Mouse (Mus musculus) layer of hippocampus, postnatal 10 days (tissue): ENCODE measurements around the gene Scyl1. TPM values are rescaled to one million over a fixed set of nuclear protein-coding genes. Genes with fewer than 3 reads are reported as not detected.
A peak's percentile ranks its signal among the peaks of the same experiment; 100 is the strongest.

Experiments
- DNase-seq, 2 experiments: peaks; one replicate each; pipeline ENCODE4 v3.0.0; 2021; ENCODE audit warnings: low spot score in 2 of 2
- total RNA-seq, 2 experiments: library from RNA; stranded (reverse); gene quantifications; 2 replicates each; pipeline ENCODE4 v1.2.3; 2021

The Scyl1 gene
- total RNA-seq, 2 experiments from 2014 or later: 67.3 to 72.8 TPM

DNA sequence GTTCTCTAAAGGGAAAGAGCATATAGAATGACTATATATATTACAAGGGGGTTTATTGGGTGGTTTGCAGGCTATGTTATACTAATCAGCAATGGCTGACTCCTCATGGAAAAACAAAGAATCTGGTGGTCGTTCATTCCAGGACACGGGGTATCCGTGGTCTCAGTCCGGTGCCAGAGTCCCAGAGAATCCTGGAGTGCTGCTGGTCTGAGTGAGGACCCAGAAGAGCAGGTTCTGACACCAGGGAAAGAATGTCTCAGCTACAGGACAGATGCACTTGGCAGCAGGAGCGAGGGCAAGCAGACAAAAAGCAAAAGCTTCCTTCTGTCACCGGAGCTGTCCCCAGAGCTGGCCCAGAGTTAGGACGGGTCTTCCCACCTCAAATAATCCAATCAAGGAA lies 17.4 kb upstream of the Scyl1 start:
- DNase-seq: no peak

DNA sequence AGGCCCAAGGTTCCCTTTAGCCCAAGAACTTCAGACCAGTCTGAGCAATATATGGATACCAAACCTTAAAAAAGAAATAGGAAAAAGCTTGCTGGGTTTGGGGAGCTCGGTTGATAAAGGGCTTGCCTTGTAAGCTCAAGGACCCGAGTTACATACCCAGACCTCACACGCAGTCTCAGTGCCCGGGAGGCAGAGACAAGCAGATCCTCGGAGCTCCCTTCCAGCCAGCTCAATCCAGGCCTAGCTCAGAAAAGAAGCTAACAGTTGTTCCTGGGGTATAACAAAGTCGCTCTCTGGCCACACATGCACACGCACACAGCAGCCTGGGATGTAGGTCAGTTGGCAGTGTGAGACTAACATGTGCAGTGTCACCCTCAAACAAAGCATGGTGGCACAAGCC lies 16.7 kb upstream of the Scyl1 start:
- no peak for DNase-seq

DNA sequence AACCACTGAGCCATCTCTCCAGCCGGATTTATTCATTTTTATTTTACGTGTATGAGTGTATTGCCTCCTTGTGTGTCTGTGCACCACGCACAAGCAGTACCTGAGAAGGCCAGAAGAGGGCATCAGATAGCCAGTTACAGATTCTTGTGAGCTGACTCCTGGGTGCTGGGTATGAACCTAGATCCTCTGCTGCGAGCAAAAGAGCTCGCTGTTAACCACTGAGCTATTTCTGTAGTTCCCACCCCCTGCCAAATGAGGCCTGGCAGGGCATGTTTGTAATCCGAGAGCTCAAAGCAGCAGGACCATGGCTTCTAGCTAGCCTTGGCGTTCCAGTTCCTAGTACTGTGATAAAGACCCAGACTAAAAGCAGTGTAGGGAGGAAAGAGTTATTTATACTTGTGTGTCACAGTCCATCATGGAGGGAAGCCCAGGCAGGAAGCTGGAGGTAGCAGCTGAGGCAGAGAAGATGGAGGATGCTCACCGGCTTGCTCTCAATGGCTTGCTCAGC lies 16.0 kb upstream of the Scyl1 start:
- DNase-seq: peak; percentile 92 to 95

DNA sequence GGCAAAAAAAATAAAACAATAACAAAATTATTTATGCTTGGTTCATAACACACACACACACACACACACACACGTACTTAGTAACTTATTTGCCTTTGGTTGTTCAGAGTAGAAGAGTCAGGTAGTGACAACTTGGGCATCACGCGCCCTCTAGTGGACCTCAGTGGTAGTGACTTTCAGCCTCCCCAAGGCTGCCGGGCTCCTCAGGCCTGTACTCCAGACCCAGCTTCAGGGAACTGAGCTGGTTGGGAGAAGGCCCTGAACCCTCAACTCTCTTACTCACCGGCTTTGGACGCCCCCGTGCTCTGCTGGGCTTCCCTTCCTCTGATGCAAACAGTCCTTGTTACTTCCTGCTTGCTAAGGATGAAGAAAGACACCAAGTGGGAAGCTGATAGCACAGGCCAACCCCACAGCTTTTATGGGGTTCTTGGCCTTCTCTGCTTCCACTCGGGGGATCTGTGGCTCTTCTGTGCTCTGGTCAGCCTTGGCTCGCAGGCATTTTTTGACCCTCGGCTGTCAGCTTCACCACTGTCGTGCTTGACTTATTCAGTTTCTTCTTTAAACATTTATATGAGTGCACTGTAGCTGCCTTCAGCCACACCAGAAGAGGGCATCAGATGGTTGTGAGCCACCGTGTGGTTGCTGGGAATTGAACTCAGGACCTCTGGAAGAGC lies 15.4 kb upstream of the Scyl1 start:
- DNase-seq: peak; percentile 88 to 89

DNA sequence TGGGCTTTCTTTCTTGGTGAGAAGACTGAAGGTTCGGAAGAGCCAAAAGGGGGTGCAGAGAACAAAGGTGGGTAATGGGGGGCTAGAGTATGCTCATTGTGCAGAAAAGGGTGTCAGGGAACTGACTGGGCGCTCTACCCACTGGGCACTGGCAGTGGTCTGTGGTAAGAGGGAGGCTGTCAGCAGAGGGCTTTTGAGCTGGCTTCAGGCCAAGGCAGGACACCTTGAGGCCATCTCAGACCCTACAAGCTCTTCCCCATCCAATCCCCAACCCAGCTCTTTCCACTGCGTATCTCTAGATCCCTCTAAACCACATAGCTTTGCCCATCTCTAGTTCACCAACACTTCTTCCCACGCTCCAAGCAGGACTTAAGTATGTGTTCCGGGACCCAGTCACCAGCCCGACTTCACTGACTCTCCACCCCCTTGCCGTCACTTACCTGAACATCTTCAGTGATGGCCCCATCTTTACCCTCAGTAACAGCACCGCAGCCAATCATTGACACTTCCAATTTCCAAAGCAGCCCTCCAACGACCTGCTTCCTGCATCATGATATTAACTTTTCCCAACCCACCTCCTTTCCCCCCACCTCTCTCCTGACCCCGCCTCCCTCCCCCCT lies 13.8 kb upstream of the Scyl1 start:
- no peak for DNase-seq

DNA sequence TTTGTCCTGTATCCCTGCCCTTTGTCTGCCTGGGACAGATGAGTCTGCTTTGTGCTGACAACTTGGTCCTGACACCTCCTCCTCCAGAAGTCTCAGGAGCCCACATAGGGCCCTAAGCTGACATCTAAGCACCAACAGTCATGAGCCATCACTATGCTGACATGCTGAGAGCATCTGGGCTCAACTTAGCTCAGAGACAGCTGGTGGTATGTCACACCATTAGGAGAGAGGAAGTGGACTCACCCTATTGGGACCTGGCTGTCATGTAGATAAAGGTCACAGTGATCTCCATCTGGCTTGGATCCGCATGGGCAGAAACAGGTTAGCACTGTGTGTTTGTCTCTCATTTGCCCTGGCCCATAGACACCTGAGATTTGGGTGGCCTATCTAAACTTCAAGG lies 10.9 kb upstream of the Scyl1 start:
- no peak for DNase-seq

DNA sequence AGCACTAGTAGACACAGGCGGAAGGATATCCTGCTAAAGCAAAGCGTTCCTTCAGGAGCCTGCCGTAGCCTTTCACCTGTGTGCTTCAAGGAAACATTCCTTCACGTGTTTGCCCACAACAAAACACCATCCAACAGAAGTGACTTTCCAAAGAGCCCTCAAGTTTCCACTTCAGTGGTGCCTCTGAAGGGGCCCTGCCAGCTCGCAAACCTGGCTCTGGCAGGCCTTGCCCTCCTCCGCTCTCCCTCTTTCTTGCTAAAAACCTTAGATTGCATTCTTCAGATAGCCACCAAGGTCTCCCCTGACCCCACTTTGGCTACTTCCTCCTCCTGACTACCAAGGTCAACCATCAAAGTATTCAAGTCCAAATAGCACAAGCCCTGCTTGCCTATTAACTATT lies 10.3 kb upstream of the Scyl1 start:
- DNase-seq: no peak

DNA sequence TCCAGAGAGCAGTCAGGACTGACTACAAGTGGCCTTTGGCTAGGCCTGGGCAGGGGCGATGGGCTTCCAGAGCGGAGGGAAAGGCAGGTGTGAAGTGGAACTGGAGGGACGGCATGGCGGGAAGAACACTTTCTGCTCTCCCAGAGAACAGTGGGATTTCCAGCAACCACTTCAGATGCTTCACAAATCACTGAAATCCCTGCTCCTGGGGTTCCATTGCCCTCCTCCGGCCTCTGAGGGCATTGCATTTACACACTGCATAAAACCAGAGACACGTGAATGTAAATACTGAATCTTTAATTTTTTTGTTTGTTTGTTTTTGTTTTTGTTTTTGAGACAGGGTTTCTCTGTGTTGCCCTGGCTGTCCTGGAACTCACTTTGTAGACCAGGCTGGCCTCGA lies 9.0 kb upstream of the Scyl1 start:
- DNase-seq: no peak

DNA sequence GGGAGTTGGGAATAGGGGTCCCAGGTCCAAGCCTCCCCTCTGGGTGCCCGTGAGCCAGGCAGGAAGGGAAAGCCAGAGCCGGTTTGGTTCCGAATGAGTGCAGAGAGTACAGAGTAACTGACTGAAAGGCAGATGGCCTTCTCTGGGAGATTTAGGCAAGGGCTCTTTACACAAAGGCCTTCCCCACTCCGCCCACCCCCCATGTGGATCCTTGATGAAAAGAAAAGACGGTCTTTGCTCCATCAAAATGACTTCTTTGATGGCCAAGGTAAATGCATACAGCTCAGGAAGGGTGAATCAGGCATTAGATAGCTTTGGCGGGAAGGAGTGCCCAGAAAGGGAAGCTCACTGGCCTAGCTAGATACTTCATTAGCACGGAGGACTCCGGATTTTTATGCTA lies 7.1 kb upstream of the Scyl1 start:
- no peak for DNase-seq

DNA sequence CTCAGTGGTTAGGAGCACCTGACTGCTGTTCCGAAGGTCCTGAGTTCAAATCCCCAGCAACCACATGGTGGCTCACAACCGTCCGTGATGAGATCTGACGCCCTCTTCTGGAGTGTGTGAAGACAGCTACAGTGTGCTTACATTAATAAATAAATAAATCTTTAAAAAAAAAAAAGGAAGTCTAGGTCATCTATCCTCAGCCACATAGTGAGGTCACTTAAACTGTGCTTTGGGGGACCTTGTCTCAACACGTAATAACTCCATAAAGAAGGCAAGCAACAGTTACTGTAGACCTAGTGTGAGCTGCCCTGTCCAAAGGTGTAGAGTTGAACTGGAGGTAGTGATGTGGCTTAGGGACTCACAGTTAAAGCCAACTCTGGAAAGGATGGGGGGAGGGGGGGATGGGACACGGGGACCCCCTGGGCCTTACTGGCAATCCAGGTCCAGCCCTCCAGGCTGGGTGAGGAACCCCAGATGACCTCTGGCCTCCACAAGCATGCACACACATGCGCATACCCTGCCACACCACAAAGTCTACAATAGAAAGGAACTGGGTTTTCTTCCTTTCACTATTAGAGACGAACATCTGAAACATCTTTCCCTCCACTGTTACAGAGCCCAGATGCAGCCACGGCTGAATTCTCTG lies 6.3 kb upstream of the Scyl1 start:
- no peak for DNase-seq

DNA sequence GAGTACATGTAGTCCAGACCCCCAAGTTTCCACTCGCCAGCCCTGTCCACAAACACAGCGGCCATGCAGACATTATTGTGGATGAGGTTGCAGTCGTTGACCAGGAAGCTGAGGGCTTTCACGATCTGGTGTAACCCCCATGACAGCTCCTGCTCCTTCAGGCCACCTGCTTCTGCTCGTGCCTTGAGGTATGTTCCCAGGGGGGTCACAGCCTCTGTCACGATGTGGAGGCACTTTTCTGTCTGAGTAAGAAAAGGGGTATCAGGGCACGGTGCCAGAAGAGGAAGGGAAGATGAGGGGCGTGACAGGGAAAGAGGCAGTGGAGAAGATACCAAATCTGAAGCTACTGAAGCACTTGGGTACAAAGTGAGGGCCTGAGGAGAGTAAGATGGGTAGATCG lies 908 bp downstream of the Scyl1 start:
- DNase-seq: no peak

DNA sequence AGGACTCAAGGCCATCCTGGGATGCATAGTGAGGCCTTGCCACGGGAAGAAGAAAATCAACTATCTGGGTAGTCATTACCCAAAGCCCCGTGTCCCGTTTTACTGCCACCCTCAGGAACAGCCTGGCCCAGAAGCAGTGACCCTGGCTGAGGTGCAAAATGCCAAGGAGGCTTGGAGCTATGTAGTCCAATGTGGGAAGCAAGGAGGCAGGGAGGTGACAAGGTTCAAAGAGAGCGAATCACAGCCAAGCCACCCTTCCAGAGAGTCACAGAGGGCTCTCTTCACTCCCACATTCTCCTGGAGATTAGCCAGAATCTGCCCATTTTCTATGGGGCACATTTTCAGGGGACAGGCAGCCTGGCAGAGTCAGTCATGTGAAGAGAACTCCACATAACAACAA lies 3.9 kb downstream of the Scyl1 start:
- DNase-seq: no peak

DNA sequence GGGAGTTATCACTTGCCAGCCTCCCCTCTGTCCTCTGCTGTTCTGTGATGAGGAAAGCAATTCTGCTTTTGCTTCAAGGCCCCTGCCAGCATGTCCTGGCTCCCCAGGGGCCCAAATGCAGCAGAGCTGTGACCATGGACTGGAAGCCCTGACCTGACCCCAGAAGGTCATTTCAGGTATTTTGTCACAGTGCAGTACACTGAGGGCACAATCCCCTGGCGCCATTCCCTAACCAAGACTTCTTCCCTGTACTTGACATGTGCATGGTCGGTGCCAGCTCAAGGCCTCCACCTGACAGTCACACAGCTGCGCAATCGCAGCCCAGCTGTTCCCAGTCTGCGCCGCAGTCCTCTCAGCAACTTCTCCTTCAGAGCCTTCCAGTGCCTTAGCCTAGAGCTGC lies 8.1 kb downstream of the Scyl1 start:
- no peak for DNase-seq

DNA sequence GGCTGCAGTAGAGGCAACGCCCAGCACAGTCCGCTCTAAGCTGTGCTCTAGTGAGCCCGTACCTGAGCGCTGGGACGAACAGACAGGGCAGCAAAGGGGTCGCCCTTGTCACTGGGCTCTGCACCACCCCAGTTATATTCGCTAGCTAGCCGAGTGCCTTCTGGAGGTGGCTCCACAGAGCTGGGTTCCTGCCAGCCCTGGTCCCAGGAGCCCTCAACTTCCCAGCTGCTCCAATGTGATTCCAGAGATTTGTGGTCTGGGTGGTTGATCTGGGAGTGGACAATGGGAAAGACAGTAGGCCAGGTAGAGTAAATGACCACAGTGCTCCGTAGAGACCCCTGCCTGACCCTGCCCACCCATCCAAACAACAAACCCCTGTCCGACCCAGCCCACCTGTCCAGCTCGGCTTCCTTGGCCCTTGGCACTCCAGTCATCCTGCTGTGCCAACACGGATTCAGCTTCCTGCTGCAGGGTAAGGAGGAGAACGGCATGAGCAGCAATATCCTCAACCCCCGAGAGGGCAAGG lies 12.3 kb downstream of the Scyl1 start:
- no peak for DNase-seq

DNA sequence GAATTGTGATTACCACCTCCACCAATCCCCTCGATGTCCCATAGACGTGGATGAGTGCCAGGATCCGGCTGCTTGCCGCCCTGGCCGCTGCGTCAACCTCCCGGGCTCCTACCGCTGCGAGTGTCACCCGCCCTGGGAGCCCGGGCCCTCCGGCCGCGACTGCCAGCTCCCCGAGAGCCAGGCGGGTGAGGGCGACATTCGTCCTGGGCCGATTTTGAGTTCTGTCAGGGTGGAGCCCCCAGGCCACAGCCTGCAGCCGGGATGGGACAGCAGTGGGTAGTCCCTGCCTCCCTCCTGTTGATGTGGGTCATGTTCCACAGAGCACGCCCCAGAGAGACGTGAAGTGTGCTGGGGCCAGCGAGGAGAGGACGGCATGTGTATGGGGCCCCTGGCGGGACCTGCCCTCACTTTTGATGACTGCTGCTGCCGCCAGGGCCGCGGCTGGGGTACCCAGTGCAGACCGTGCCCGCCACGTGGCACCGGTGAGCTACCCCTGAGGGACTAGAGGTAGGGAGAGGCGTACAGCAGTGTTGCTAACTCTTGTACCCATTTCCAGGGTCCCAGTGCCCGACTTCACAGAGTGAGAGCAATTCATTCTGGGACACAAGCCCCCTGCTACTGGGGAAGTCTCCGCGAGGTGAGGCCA lies 14.1 kb downstream of the Scyl1 start:
- peak in 1 of 2 experiments; percentile 49 for DNase-seq

DNA sequence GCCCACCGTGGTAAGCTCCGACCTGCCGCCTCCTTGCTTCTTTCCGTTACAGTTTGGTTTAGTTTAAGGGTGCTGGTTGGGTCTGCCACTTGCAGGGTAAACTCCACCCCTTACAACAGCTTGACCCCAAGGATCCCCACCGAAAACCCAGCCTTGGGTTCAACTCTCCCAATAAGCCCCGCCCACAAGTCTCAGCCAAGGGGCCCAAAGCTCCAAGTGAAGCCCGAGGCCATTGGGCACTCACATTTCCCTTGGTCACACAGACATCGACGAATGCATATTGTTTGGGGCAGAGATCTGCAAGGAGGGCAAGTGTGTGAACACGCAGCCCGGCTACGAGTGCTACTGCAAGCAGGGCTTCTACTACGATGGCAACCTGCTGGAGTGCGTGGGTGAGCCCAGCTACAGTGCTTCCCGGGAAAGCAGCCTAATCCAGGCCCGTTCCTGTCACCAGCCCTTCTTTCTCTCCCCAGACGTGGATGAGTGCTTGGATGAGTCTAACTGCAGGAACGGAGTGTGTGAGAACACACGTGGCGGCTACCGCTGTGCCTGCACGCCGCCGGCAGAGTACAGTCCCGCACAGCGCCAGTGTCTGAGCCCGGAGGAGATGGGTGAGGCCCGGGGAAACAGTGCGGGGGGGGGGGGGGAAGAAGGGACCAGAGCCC lies 14.8 kb downstream of the Scyl1 start:
- peak; percentile 66 to 72 for DNase-seq

DNA sequence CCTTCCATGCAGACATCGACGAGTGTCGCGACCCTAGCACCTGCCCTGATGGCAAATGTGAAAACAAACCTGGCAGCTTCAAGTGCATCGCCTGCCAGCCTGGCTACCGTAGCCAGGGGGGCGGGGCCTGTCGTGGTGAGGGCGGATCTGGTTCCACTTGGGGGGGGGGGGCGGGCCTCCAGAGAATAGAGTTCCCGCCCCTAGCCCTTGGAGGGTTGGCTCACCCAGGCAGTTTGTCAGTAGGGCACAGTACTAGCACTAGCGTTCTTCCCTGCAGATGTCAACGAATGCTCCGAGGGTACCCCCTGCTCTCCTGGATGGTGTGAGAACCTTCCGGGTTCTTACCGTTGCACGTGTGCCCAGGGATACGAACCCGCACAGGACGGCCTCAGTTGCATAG lies 19.5 kb downstream of the Scyl1 start:
- peak; percentile 40 to 56 for DNase-seq

DNA sequence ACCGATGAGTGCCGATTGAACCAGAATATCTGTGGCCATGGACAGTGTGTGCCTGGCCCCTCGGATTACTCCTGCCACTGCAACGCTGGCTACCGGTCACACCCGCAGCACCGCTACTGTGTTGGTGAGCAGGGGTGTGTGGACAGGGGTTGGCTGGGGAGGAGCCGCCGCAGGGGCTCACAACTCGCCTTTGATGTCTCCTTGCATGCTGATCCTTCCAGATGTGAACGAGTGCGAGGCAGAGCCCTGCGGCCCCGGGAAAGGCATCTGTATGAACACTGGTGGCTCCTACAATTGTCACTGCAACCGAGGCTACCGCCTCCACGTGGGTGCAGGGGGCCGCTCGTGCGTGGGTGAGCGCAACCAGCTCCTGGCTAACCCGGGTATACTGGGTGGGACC lies 20.3 kb downstream of the Scyl1 start:
- no peak for DNase-seq

DNA sequence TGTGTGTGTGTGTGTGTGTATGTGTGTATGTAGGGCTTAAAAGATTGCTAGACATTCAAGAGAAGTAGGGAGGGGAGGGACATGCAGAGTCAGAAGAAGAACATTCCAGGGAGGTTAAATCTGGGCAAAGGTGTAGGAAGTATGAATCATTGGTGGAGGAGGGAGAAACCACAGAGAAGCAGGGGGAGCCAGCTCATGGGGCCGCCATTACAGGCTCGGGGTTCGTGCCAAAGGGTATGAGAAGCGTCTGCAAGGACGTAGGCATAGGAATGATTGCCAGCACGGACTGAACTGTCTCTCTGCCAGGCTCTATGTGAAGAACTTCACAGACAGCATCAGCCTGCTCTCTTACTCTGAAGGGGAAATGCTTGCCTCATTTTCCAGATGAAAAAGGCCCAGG lies 21.7 kb downstream of the Scyl1 start:
- DNase-seq: no peak

DNA sequence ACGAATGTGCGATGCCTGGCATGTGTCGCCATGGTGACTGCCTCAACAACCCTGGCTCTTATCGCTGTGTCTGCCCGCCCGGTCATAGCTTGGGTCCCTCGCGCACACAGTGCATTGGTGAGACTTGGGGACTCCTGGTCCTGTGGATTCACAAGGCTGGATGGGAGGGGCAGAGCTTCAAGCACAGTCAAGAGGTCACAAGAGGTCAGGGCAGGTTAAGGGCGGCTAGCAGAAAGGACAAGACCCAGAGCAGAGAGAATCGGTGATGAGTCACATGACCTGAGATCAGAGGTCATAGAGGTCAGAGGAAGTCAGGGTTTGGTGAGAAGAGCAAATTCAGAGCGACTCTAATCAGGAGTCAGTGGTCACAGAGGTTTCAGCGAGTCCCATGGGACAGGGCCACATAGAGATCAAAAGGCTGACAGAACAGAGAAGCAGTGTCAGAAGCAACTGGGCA lies 24.3 kb downstream of the Scyl1 start:
- no peak for DNase-seq
